Mouse (Mus musculus): ENCODE results near the gene Ado. TPM values are rescaled to one million over a fixed set of nuclear protein-coding genes. Genes with fewer than 3 reads are reported as not detected.

Ado gene
- polyA plus RNA-seq, 1 experiment from 2014 or later = 24.2 TPM

DNA sequence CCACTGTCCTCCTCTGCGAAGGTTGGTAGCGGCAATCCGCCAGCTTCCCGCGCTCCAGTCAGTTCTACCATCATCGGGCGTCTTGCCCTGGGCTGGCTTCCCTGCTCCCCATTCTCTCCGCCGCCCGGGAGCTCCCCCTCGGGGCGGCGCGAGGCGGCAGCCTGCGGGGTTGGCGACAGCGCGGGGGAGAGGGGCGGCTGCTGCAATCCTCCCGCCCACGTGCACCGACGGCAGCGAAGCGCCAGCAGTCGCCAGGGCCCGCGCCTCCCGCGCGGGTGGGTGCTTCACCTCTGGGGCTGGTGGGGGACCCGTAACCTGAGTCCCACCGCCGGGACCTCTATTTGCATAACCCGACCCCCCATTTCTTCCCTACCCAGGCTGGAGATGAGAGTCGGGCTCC, 13.5 kb downstream of the Ado start, which contains the start of gene Egr2:
Egr2 (plus strand) TSS at position 220 of the 400 bp plus-strand sequence.
- WGBS = under 1% methylated on average over 28 of the region's 37 CpGs
- Histone ChIP-seq H3K36me3 (ENCODE audit: control insufficient read depth, insufficient read depth, low read length) (no peaks in the 10 kb centered on the region), H3K27me3 (ENCODE audit: control insufficient read depth, insufficient read depth, low read length) (peaks cover 16% of the 10 kb centered on the region; the same call in 1 of the 2 replicates), H3K4me3 (ENCODE audit: low read depth, low read length) (peak within 1 kb of the TSS; percentile 64), H3K4me2 (replicated peaks; ENCODE audit: low read depth) (peak within 1 kb of the TSS; percentile 94), H3K27ac (replicated peaks) (no peak within 1 kb of the TSS), H3K9me3 (ENCODE audit: control insufficient read depth, low read length) (no peaks in the 10 kb centered on the region), H3K9ac (ENCODE audit: low read length) (0 out of 2 replicates have a peak within 1 kb of the TSS, but pooled peaks have one; percentile 58), H3K4me1 (replicated peaks; ENCODE audit: control insufficient read depth, insufficient read depth) (peaks cover 7% of the 10 kb centered on the region; the same call in 1 of the 2 replicates)
- ATAC-seq (ENCODE audit: low FRiP score, low TSS enrichment) = no peak
- DNase-seq (ENCODE audit: low spot score) = no peak
- TF ChIP-seq EP300 (optimal IDR thresholded peaks at IDR 0.05) (no peak), CTCF (IDR thresholded peaks at IDR 0.05; ENCODE audit: low read depth) (peak; percentile 46)

DNA sequence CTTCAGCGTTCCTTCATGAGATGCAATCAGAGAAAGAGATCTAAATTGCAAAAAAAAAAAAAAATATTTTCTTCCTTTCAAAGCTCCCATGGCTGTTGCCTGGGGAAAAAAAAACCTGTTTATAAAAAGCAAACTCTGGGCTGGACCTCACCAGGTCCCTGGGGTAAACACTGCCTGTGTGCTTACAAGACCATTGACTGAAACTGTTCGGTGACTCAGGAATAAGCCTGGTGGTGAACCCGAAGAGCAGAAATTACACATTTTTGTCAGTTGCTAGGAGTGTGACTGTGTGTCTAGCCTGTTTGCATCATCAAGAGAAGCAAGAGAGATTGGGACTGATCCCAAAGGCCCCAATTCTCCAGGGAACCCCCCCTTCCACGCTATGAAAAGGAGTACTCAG, 19.0 kb downstream of the Ado start:
- Histone ChIP-seq H3K9ac (ENCODE audit: low read length) (no peak overlapping the region), H3K27ac (replicated peaks) (no peak overlapping the region), H3K4me1 (replicated peaks; ENCODE audit: control insufficient read depth, insufficient read depth) (no peaks in the 10 kb centered on the region), H3K4me3 (ENCODE audit: low read depth, low read length) (no peak overlapping the region), H3K27me3 (ENCODE audit: control insufficient read depth, insufficient read depth, low read length) (peaks cover 4% of the 10 kb centered on the region; the same call in 1 of the 2 replicates), H3K36me3 (ENCODE audit: control insufficient read depth, insufficient read depth, low read length) (no peaks in the 10 kb centered on the region), H3K4me2 (replicated peaks; ENCODE audit: low read depth) (no peak overlapping the region), H3K9me3 (ENCODE audit: control insufficient read depth, low read length) (no peaks in the 10 kb centered on the region)
- TF ChIP-seq CTCF (IDR thresholded peaks at IDR 0.05; ENCODE audit: low read depth) (no peak), EP300 (optimal IDR thresholded peaks at IDR 0.05) (no peak)
- no peak for DNase-seq (ENCODE audit: low spot score)
- WGBS = 64% methylated on average over 4 of the region's 4 CpGs
- no peak for ATAC-seq (ENCODE audit: low FRiP score, low TSS enrichment)

DNA sequence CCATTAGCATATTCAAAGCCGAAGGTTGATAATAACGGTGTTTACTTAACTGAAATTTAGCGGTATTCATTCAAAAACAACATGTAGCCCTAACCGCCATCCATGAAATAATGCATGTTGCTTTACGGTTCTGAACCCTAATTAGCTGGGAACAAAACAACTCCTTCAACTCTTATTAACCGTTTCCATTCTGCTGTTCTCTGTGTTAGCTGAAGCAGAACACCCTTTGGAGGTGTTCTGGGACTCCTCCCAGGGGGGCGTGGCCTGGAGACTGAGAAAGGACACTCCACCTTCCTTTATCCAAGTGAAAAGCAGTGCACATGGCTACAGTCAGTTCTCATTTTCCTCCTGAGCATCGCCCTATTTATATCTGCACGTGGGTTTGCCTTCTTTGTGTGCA, 22.3 kb downstream of the Ado start:
- no peak for TF ChIP-seq CTCF (IDR thresholded peaks at IDR 0.05; ENCODE audit: low read depth)
- no peak for TF ChIP-seq EP300 (optimal IDR thresholded peaks at IDR 0.05)
- ATAC-seq (ENCODE audit: low FRiP score, low TSS enrichment) (no peak), DNase-seq (ENCODE audit: low spot score) (no peak)
- H3K4me2 ChIP-seq (replicated peaks; ENCODE audit: low read depth) = no peak overlapping the region
- H3K36me3 ChIP-seq (ENCODE audit: control insufficient read depth, insufficient read depth, low read length) = no peaks in the 10 kb centered on the region
- H3K4me1 ChIP-seq (replicated peaks; ENCODE audit: control insufficient read depth, insufficient read depth) = no peaks in the 10 kb centered on the region
- H3K4me3 ChIP-seq (ENCODE audit: low read depth, low read length) = no peak overlapping the region
- H3K27me3 ChIP-seq (ENCODE audit: control insufficient read depth, insufficient read depth, low read length) = no peaks in the 10 kb centered on the region
- WGBS = 84% methylated on average over 9 of the region's 9 CpGs
- H3K9me3 ChIP-seq (ENCODE audit: control insufficient read depth, low read length) = no peaks in the 10 kb centered on the region
- H3K9ac ChIP-seq (ENCODE audit: low read length) = no peak overlapping the region
- no peak overlapping the region for H3K27ac ChIP-seq (replicated peaks)

DNA sequence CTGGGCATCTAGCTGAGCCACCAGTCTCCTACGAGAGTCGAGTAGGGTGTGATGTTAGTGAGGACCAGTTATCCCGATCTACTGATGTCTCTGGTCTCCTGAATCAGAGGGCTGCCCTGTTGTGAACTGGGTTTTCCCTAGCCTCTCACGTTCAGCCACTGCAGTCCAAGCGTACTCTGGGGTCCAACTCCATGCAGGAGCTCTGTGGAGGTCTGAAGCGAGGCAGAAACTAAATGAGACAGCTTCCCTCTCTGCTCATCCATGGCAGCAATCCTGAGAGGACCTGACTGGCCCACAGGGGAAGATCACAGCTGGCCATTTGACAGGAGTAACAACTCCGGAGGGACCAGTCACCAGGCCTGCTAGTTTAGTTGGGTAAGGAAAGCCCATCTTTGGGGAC, 24.1 kb downstream of the Ado start:
- Histone ChIP-seq H3K27ac (replicated peaks) (no peak overlapping the region), H3K9ac (ENCODE audit: low read length) (no peak overlapping the region), H3K4me2 (replicated peaks; ENCODE audit: low read depth) (no peak overlapping the region), H3K4me3 (ENCODE audit: low read depth, low read length) (no peak overlapping the region), H3K36me3 (ENCODE audit: control insufficient read depth, insufficient read depth, low read length) (no peaks in the 10 kb centered on the region), H3K27me3 (ENCODE audit: control insufficient read depth, insufficient read depth, low read length) (no peaks in the 10 kb centered on the region), H3K4me1 (replicated peaks; ENCODE audit: control insufficient read depth, insufficient read depth) (no peaks in the 10 kb centered on the region), H3K9me3 (ENCODE audit: control insufficient read depth, low read length) (no peaks in the 10 kb centered on the region)
- DNase-seq (ENCODE audit: low spot score) (no peak), ATAC-seq (ENCODE audit: low FRiP score, low TSS enrichment) (no peak)
- 75% methylated on average over 7 of the region's 7 CpGs for WGBS
- TF ChIP-seq CTCF (IDR thresholded peaks at IDR 0.05; ENCODE audit: low read depth) (no peak), EP300 (optimal IDR thresholded peaks at IDR 0.05) (no peak)

DNA sequence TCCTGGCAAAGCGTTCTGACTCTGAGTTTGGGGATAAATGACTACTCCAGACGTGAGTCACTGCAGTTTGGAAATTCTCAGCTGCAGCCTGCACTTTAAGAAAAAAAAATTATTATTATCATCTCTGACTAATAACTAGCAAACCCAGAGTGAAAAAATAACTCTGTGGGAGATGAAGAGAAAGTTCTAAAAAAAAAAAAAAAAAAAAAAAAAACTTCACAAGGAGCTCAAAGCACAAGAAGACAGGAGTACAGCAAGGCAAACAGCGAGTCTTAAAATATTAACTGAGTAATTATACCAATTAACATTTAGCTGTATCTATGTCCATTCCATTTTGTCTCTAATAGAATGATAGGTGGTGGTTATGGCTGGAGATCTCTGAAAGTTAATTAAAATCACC, 24.6 kb downstream of the Ado start:
- Histone ChIP-seq H3K4me1 (replicated peaks; ENCODE audit: control insufficient read depth, insufficient read depth) (no peaks in the 10 kb centered on the region), H3K4me2 (replicated peaks; ENCODE audit: low read depth) (no peak overlapping the region), H3K4me3 (ENCODE audit: low read depth, low read length) (no peak overlapping the region), H3K27ac (replicated peaks) (no peak overlapping the region), H3K9ac (ENCODE audit: low read length) (no peak overlapping the region), H3K27me3 (ENCODE audit: control insufficient read depth, insufficient read depth, low read length) (no peaks in the 10 kb centered on the region), H3K36me3 (ENCODE audit: control insufficient read depth, insufficient read depth, low read length) (no peaks in the 10 kb centered on the region), H3K9me3 (ENCODE audit: control insufficient read depth, low read length) (no peaks in the 10 kb centered on the region)
- TF ChIP-seq CTCF (IDR thresholded peaks at IDR 0.05; ENCODE audit: low read depth) (no peak), EP300 (optimal IDR thresholded peaks at IDR 0.05) (no peak)
- ATAC-seq (ENCODE audit: low FRiP score, low TSS enrichment) (no peak), DNase-seq (ENCODE audit: low spot score) (no peak)
- WGBS = 66% methylated on average over 3 of the region's 3 CpGs

DNA sequence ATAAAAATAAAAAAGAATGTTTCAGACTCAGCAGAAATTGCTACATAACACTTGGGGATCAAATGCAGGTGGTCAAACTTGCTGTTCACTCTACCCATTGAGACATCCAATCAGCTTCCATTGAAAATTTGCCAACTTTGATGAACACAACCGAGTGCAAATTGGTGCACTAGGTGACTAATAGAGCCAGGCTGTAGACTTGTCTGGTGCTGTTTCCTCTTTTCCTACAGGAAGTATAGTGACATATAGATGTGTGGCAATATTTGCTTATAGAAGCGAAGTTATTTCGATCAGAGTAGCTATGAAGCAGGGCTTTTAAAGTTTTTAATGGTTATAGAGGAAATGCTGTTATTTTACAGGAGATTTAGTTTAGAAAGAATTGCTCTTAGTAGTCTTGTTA, 30.0 kb downstream of the Ado start:
- DNase-seq (ENCODE audit: low spot score) (no peak), ATAC-seq (ENCODE audit: low FRiP score, low TSS enrichment) (no peak)
- Histone ChIP-seq H3K4me2 (replicated peaks; ENCODE audit: low read depth) (no peak overlapping the region), H3K9ac (ENCODE audit: low read length) (no peak overlapping the region), H3K9me3 (ENCODE audit: control insufficient read depth, low read length) (no peaks in the 10 kb centered on the region), H3K27ac (replicated peaks) (no peak overlapping the region), H3K4me1 (replicated peaks; ENCODE audit: control insufficient read depth, insufficient read depth) (no peaks in the 10 kb centered on the region), H3K27me3 (ENCODE audit: control insufficient read depth, insufficient read depth, low read length) (no peaks in the 10 kb centered on the region), H3K4me3 (ENCODE audit: low read depth, low read length) (no peak overlapping the region), H3K36me3 (ENCODE audit: control insufficient read depth, insufficient read depth, low read length) (no peaks in the 10 kb centered on the region)
- WGBS = 82% methylated on average over 3 of the region's 3 CpGs
- no peak for TF ChIP-seq EP300 (optimal IDR thresholded peaks at IDR 0.05)
- no peak for TF ChIP-seq CTCF (IDR thresholded peaks at IDR 0.05; ENCODE audit: low read depth)

Data from stomach, postnatal 0 days (tissue).